Mouse (Mus musculus): ENCODE measurements around the gene Specc1.
"Not testable (repeated sequence)": the region's sequence is repeated elsewhere in the genome, so short reads cannot be mapped to it uniquely, and the experiment has no call there.

Specc1 gene

GRCm38 (mm10) chr11:61956572-61957295, at the start of gene Specc1:
Specc1 (plus strand) TSS chr11:61956763.
- peak; percentile 88 for DNase-seq

- no peak for DNase-seq
Observed at GRCm38 (mm10) chr11:61908315-61908714, 48.2 kb upstream of the Specc1 start.

- DNase-seq, result peak; percentile 26
Observed at GRCm38 (mm10) chr11:61919702-61920101, 36.9 kb upstream of the Specc1 start.

- no peak for DNase-seq
Observed at GRCm38 (mm10) chr11:61923309-61923708, 33.3 kb upstream of the Specc1 start.

- DNase-seq, result no peak
Observed at GRCm38 (mm10) chr11:61929323-61930097, 27.1 kb upstream of the Specc1 start.

GRCm38 (mm10) chr11:61930098-61930517, 26.5 kb upstream of the Specc1 start, which contains the start of gene Akap10:
Akap10 (minus strand) TSS chr11:61930252.
- peak; percentile 96 for DNase-seq

DNA sequence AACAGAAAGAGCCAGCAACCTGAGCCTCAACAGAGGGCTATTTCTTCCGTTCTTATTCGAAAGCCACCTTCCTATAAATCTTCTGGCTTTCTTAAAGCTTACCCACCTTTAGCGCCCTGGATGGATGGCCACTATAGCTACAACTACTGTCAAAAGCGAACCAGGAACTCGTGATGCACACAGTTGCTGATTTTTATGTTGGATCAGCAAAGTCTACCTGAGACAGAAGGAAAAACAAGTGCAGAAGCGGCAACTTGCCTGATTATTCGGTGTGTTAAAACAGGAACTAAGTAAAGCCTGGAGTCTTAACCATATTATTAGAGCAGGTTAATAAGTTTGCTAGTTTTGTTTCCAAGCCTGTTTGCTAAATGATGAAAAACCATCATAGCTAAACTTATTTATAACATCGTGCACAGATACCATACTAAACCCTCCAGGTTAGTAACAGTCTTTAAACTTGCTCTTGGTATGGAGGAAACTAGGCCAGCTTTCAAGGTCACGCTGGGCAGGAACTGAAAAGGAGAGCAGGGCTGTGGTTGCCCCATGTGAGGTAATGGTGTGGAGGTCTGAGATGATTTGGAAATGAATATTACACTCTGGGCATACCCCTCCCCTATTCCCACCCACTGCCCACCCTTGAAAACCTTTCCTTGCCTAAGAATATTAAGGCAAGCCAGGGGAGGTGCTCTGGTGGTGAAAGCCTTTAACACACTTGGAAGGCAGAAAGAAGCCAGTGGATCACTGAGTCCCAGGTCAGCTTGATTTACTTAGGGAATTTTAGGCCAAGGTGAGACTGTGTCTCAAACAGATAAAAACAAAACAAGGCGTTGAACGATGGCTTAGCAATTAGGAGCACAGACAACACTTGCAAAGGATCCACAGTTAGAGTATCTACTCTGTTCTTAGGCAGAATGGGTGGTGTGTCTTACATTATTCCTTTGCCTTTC, 25.6 kb upstream of the Specc1 start:
- peak; percentile 24 for DNase-seq

DNA sequence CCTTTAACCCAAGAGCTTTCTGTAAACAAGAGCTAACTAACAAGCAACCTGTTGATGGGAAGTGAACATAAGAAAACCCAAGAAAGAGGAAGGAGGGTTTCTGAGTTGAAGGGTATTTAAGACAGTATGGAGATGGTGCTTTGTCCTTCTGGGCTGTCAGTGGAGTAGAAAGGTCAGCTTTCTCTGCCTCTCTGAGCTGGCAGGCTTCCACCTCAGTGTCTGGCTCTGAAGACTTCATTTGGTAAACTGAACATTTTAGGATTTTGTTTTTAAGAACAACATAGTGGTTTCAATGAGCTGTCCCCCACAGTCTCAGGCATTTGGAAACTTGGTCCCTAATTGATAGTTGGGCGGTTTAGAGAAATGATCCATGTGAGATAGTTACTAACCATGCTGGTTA, 18.8 kb upstream of the Specc1 start:
- no peak for DNase-seq

DNA sequence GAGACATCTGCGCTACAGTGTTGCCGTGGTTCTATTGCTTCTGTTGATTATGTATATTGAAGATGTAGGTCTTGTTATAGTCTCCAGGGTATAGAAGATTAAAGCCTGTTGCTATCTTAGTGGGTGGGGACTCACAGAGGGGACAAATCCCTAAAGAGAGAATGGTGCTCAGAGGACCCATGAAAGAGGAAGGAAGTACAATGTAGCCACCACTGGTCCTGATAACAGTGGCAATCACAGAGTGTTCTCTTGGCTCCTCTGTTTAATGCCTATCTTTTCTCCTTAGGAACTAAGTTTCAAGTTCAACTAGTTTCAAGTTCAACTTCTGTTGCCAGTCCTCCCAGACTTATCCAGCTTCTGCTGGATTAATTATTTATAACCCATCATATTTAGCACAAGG, 13.7 kb upstream of the Specc1 start:
- no peak for DNase-seq

DNA sequence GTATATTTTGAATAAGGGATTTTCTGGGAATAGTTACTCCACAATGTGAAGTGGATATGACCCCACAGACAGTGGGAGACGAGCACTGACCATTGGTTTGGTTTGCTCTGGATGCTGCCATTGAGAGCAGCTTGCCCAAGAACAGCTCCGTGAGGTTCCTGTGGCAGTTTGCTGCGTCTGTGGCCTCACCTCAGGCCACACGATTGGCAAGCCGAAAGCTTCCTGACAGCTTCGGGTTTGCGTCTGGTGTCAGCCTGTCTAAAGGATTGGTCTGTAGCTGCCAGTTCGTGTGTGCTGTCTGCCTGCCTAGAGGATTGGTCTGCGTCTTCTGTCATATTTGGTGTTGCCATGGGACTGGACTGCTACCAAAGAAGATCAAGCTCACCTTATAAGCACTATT, 12.1 kb upstream of the Specc1 start:
- no peak for DNase-seq

- no peak for DNase-seq
Observed at GRCm38 (mm10) chr11:61946608-61947007, 10.0 kb upstream of the Specc1 start.

DNA sequence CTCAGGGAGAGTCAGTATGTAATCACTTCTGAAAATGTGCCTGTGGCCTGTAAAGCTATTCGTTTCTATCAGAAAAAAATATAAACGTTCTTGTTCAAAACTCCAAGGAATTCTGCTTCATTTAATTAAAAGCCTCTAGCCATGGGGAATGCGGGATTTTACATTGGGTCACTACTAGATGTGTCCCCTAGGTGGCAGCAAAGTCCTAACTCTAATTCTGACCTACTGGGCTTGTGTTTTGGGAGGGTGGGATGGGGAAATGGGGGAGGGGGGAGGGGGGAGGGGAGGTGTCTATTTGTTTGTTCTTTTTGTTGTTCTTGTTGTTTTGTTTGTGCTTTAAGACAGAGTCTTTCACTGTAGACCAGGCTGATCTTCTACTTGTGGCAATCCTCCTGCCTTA, 7.2 kb upstream of the Specc1 start:
- DNase-seq, result no peak

DNA sequence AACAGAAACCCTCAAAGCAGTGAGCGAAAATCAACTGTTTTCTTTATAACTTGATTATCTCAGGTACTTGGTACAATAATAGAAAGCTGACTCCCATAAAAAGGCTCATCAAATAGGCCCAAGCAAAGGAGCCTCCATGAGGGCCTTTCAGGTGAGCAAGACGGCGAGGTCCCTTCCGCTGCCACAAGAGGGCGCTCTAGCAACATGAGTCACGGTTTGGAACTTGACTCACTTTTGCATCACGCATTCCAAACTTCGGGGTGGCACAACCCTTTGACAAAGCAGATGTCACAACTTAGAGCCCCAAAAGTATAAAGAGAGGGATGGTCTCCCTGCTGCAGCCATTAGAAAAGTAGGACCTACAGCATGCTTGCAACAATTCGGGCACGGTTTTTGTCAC, 5.9 kb upstream of the Specc1 start:
- peak; percentile 70 for DNase-seq

DNA sequence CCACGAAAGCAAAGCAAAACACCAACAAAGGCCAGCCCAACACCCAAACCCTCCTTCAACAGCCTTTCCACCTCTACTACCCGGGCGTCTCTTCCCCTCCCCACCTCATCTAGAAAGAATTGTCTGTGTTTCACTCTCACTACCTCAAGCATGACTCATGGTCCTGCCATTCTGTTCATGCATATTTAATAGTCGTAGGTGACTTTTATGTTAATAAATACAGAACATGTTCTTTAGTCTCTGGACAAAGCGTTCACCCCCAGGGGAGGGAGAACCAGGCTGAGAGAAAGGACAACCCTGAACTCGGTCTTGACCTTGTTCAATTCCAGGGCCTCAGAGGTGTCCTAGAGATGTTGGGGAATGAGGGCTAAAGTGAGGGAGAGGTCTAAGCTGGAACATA, 1.4 kb upstream of the Specc1 start:
- no peak for DNase-seq

GRCm38 (mm10) chr11:61955951-61956350, 612 bp upstream of the Specc1 start:
- no peak for DNase-seq

- no peak for DNase-seq
Observed at GRCm38 (mm10) chr11:61957296-61957813, 792 bp downstream of the Specc1 start.

DNA sequence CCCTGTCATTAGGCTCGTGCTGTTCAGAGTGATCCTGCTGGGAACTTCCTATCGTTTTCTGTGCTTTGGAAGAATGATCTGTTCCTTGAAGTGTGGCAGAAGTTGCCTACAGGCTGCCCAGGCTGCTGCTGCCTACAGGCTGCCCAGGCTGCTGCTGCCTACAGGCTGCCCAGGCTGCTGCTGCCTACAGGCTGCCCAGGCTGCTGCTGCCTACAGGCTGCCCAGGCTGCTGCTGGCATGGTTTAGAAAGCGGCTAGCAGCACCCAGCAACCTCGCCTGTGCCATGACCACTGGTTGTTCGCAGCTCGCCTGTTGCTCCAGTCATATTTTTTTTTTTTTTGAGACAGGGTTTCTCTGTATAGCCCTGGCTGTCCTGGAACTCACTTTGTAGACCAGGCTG, 2.1 kb downstream of the Specc1 start:
- DNase-seq, result not testable (repeated sequence)

GRCm38 (mm10) chr11:61960096-61960495, 3.5 kb downstream of the Specc1 start:
- no peak for DNase-seq

DNA sequence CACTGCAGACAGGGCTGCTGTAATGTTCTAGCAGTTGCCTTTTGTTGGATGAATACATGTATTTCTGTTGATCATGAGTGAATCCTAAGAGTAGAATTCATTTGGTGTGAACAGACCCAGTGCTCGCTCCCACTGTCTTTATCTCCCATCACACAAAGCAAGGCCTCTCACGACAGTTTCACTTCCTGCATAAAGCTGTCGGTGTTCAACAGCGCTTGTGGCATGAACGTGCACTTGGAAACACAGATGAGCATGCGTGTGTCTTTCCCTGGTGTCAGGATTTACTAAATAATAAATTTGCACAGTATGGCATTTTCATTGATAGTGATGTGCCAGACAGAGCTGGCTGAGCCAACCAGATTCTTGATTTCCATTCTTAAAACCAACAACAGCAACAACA, 6.1 kb downstream of the Specc1 start:
- no peak for DNase-seq

DNA sequence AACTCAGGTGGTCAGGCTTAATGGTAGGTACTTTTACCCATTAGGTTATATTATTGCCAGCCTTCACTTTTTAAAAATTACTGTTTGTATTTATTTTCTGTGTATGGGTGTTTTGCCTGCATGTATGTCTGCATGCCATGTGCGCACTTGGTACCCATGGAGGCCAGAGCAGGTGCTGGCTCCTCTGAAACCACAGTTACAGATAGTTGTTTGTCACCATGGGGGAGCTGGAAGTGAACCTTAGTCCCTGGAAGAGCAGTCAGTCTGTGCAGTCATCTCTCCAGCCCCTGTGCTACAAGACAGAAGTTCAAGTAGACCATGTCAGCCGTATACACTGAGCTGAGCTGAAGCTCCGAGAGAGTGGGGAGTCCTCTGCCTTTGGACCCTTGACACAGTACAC, 6.6 kb downstream of the Specc1 start:
- no peak for DNase-seq

DNA sequence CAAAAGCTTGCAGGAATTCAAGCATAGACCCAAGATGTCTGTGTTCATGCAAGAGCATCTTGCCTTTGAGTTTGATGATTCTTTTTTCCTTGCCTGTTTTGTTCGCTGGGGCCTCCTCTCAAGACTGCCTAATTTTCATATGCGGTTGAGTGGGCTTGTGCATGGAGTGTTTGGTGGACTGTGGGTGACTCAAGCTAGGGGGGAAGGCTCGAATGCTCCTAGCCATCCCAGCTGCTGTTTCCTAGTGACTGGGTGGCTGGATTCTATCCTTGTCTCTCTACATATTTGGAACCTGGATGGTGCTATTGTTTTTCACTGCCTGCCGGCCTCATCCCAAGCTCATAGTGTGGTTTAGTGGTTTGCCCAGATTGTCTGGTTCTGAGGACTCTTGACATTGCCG, 8.0 kb downstream of the Specc1 start:
- no peak for DNase-seq

GRCm38 (mm10) chr11:61967034-61967433, 10.5 kb downstream of the Specc1 start:
- DNase-seq, result no peak

DNA sequence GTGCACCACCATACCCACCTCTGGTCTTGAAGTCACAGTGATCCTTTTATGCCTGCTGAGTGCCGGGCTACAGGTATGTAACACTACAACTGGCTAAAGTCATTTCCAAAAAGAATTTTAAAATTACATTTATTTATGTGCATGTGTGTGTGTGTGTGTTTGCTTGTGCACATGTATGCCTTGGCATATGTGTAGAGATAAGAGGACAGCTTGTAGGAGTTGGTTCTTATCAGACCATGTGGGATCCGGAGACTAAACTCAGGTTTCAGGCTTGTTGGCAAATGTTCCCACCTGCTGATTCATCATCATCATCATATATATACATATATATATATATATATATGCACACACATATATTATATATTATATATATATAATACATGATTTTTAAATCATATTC, 12.3 kb downstream of the Specc1 start:
- DNase-seq, result no peak

Measured in layer of hippocampus, adult 9-11 months (tissue).